Mouse (Mus musculus): ENCODE measurements around the gene Gm20388. TPM values are rescaled to one million over a fixed set of nuclear protein-coding genes. Genes with fewer than 3 reads are reported as not detected.

Gm20388 gene
- total and polyA plus RNA-seq, 2 experiments from 2014 or later = 51.3 TPM; not detected in 1

DNA sequence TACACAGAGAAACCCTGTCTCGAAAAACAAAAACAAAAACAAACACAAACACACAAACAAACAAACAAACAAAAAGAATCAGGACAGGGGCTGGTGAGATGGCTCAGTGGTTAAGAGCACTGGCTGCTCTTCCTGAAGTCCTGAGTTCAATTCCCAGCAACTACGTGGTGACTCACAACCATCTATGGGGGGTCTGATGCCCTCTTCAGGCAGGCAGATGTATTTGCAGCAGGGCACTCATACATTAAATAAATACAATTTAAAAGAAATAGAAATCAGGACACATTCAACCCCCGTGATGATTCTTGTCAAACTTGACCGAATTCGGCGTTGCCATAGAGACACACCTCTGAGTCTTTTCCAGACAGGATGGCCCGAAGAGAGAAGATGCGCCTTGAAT lies 296.7 kb downstream of the Gm20388 start:
- Histone ChIP-seq H3K36me3 (ENCODE audit: insufficient read depth) (no peaks in the 10 kb centered on the region), H3K4me2 (ENCODE audit: low read depth) (no peak overlapping the region), H3K4me3 (ENCODE audit: low read depth, low read length) (no peak overlapping the region), H3K9ac (no peak overlapping the region), H3K9me3 (ENCODE audit: low read length) (no peaks in the 10 kb centered on the region), H3K27me3 (ENCODE audit: insufficient read depth, low read length) (no peaks in the 10 kb centered on the region), H3K27ac (ENCODE audit: low read depth, low read length) (no peak overlapping the region), H3K4me1 (ENCODE audit: insufficient read depth) (no peaks in the 10 kb centered on the region)
- no peak for TF ChIP-seq CTCF (IDR thresholded peaks at IDR 0.05; ENCODE audit: low read depth)
- no peak for DNase-seq
- ATAC-seq = no peak
- WGBS = 89% methylated on average over 8 of the region's 8 CpGs

DNA sequence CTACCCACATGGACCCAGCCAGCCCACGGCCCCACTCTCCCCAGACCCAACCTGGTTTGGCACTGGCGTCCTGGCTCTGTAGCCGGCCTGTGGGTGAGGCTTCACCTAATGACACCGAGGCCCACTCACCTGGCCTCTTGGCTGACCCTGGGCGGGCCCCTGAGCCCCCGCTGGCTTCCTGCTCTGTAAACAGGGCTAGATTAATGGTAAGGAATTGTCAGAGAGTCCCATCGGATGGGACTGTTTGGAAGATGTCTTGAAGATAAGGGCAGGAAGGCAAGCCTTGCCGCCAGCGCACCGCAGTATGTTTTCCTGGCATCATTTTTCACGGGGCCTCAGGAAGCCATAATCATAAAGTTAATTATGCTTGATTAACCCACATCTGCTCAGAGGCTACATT lies 297.5 kb downstream of the Gm20388 start:
- WGBS = 78% methylated on average over 11 of the region's 11 CpGs
- H3K4me3 ChIP-seq (ENCODE audit: low read depth, low read length) = no peak overlapping the region
- no peak overlapping the region for H3K27ac ChIP-seq (ENCODE audit: low read depth, low read length)
- no peak overlapping the region for H3K4me2 ChIP-seq (ENCODE audit: low read depth)
- no peaks in the 10 kb centered on the region for H3K9me3 ChIP-seq (ENCODE audit: low read length)
- no peaks in the 10 kb centered on the region for H3K4me1 ChIP-seq (ENCODE audit: insufficient read depth)
- no peak for DNase-seq
- H3K27me3 ChIP-seq (ENCODE audit: insufficient read depth, low read length) = no peaks in the 10 kb centered on the region
- H3K9ac ChIP-seq = no peak overlapping the region
- no peak for TF ChIP-seq CTCF (IDR thresholded peaks at IDR 0.05; ENCODE audit: low read depth)
- H3K36me3 ChIP-seq (ENCODE audit: insufficient read depth) = no peaks in the 10 kb centered on the region
- ATAC-seq = no peak

- peak; percentile 59 for TF ChIP-seq CTCF (IDR thresholded peaks at IDR 0.05; ENCODE audit: low read depth)
- DNase-seq (no peak), ATAC-seq (no peak)
- H3K4me3 ChIP-seq (ENCODE audit: low read depth, low read length) = no peak overlapping the region
- H3K9me3 ChIP-seq (ENCODE audit: low read length) = no peaks in the 10 kb centered on the region
- H3K9ac ChIP-seq = no peak overlapping the region
- no peak overlapping the region for H3K4me2 ChIP-seq (ENCODE audit: low read depth)
- no peaks in the 10 kb centered on the region for H3K36me3 ChIP-seq (ENCODE audit: insufficient read depth)
- no peaks in the 10 kb centered on the region for H3K27me3 ChIP-seq (ENCODE audit: insufficient read depth, low read length)
- H3K27ac ChIP-seq (ENCODE audit: low read depth, low read length) = no peak overlapping the region
- H3K4me1 ChIP-seq (ENCODE audit: insufficient read depth) = no peaks in the 10 kb centered on the region
- 24% methylated on average over 4 of the region's 4 CpGs for WGBS
Measured at GRCm38 (mm10) chr8:120211345-120211744, 300.7 kb downstream of the Gm20388 start.

- Histone ChIP-seq H3K27me3 (ENCODE audit: insufficient read depth, low read length) (no peaks in the 10 kb centered on the region), H3K4me2 (ENCODE audit: low read depth) (no peak overlapping the region), H3K9ac (no peak overlapping the region), H3K4me3 (ENCODE audit: low read depth, low read length) (no peak overlapping the region), H3K4me1 (ENCODE audit: insufficient read depth) (0 out of 2 replicates have a peak, but pooled peaks cover 5% of the 10 kb centered on the region), H3K27ac (ENCODE audit: low read depth, low read length) (no peak overlapping the region), H3K36me3 (ENCODE audit: insufficient read depth) (no peaks in the 10 kb centered on the region), H3K9me3 (ENCODE audit: low read length) (no peaks in the 10 kb centered on the region)
- ATAC-seq (no peak), DNase-seq (no peak)
- WGBS = 91% methylated on average over 7 of the region's 7 CpGs
- no peak for TF ChIP-seq CTCF (IDR thresholded peaks at IDR 0.05; ENCODE audit: low read depth)
Measured at GRCm38 (mm10) chr8:120212596-120212995, 302.0 kb downstream of the Gm20388 start.

DNA sequence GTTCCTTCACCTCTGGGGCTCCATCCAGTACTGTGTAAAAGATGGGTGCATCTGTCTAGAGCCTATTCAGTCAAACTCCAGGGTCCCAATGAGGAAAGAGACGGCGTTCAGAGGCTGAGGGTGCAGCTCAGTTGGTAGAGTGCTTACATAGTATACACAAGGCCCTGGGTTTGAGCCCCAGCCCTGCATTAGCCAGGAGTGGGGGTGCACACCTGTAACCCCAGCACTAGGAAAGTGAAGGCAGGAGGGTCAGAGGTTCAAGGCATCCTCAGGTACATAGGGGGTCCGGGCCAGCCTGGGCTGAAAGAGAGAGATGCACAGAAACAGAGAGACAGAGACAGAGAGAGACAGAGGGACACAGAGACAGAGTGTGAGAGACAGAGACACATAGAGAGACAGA lies 302.6 kb downstream of the Gm20388 start:
- no peak overlapping the region for H3K9ac ChIP-seq
- H3K9me3 ChIP-seq (ENCODE audit: low read length) = no peaks in the 10 kb centered on the region
- no peak overlapping the region for H3K27ac ChIP-seq (ENCODE audit: low read depth, low read length)
- no peaks in the 10 kb centered on the region for H3K36me3 ChIP-seq (ENCODE audit: insufficient read depth)
- 0 out of 2 replicates have a peak, but pooled peaks cover 5% of the 10 kb centered on the region for H3K4me1 ChIP-seq (ENCODE audit: insufficient read depth)
- H3K4me3 ChIP-seq (ENCODE audit: low read depth, low read length) = no peak overlapping the region
- ATAC-seq = no peak
- H3K4me2 ChIP-seq (ENCODE audit: low read depth) = no peak overlapping the region
- H3K27me3 ChIP-seq (ENCODE audit: insufficient read depth, low read length) = no peaks in the 10 kb centered on the region
- DNase-seq = no peak
- WGBS = 95% methylated on average over 3 of the region's 3 CpGs
- TF ChIP-seq CTCF (IDR thresholded peaks at IDR 0.05; ENCODE audit: low read depth) = no peak

GRCm38 (mm10) chr8:120213939-120214338 lies 303.3 kb downstream of the Gm20388 start:
- no peak overlapping the region for H3K4me3 ChIP-seq (ENCODE audit: low read depth, low read length)
- no peak overlapping the region for H3K9ac ChIP-seq
- H3K36me3 ChIP-seq (ENCODE audit: insufficient read depth) = no peaks in the 10 kb centered on the region
- 51% methylated on average over 5 of the region's 5 CpGs for WGBS
- H3K9me3 ChIP-seq (ENCODE audit: low read length) = no peaks in the 10 kb centered on the region
- ATAC-seq = no peak
- H3K4me1 ChIP-seq (ENCODE audit: insufficient read depth) = 0 out of 2 replicates have a peak, but pooled peaks cover 5% of the 10 kb centered on the region
- no peak overlapping the region for H3K4me2 ChIP-seq (ENCODE audit: low read depth)
- DNase-seq = peak; percentile 40
- H3K27ac ChIP-seq (ENCODE audit: low read depth, low read length) = no peak overlapping the region
- no peak for TF ChIP-seq CTCF (IDR thresholded peaks at IDR 0.05; ENCODE audit: low read depth)
- H3K27me3 ChIP-seq (ENCODE audit: insufficient read depth, low read length) = no peaks in the 10 kb centered on the region

DNA sequence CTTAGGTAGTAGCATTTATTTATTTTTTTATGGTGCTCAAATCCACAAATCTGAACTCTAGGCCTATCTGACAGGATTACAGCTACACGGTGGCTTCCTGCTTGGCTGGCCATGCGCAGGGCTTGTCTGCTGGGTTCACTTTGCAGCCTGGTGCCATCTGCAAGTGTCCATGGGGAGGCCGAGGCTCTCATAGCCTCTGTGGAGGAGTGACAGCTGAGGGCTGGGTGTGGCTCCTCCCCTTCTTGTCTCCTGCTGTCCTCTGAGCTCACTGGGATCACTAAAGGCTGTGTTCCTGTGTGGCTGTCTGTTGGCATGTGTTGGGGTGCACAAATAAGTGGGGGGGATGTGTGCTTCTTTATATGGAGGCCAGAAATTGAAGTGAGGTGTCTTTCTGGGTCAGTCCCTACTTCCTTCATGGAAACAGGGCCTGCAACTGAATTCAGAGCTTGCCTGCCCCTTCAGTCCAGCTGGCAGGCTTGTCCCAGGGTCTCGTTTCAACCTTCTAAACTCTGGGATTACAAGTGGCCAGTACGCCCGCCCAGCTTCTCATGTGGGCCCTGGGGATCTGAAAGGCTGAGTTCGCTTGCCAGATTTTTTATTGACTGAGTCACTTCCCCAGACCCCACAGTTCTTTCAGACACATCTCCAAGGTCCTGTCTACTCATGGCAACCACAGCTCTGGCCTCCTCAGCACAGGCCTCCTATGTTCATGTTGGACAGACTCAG lies 304.9 kb downstream of the Gm20388 start:
- 49% methylated on average over 7 of the region's 7 CpGs for WGBS
- Histone ChIP-seq H3K4me2 (ENCODE audit: low read depth) (no peak overlapping the region), H3K4me1 (ENCODE audit: insufficient read depth) (0 out of 2 replicates have a peak, but pooled peaks cover 5% of the 10 kb centered on the region), H3K9ac (no peak overlapping the region), H3K27ac (ENCODE audit: low read depth, low read length) (no peak overlapping the region), H3K36me3 (ENCODE audit: insufficient read depth) (no peaks in the 10 kb centered on the region), H3K9me3 (ENCODE audit: low read length) (no peaks in the 10 kb centered on the region), H3K4me3 (ENCODE audit: low read depth, low read length) (no peak overlapping the region), H3K27me3 (ENCODE audit: insufficient read depth, low read length) (no peaks in the 10 kb centered on the region)
- no peak for DNase-seq
- TF ChIP-seq CTCF (IDR thresholded peaks at IDR 0.05; ENCODE audit: low read depth) = no peak
- ATAC-seq = no peak

Data from forebrain, postnatal 0 days (tissue).